Mouse (Mus musculus): ENCODE data around the gene Ubn2. TPM values are rescaled to one million over a fixed set of nuclear protein-coding genes. Genes with fewer than 3 reads are reported as not detected.
"Not testable (repeated sequence)": the region's sequence is repeated elsewhere in the genome, so short reads cannot be mapped to it uniquely, and the experiment has no call there.

Ubn2 gene
- total RNA-seq (2018; cell fraction: chromatin; rRNA removed), result 100 to 1,000 TPM in 24 of 26 experiments, 10 to 100 TPM in 2; 94.4 to 294 (median 180) TPM
- total RNA-seq (2018; cell fraction: cytosol; rRNA removed), result 10 to 100 TPM; 10.8 to 22.4 (median 15.8) TPM
- total RNA-seq (2018; cell fraction: nucleus; rRNA removed), result 100 to 1,000 TPM in 10 of 26 experiments, 10 to 100 TPM in 16; 41.1 to 200 (median 86.8) TPM
- 6.9 to 10.1 TPM (median 7.6 TPM) in 3 replicates for polyA plus RNA-seq (2018)

- under 1% methylated on average over 62 of the region's 64 CpGs for whole genome bisulfite sequencing (ENCODE audit: missing documents)
- Histone ChIP-seq H3K27ac (peak within 1 kb of the TSS; percentile 66), H3K36me3 (ENCODE audit: inconsistent target) (no peaks in the 10 kb centered on the region), H3K79me2 (ENCODE audit: inconsistent target) (peaks cover 39% of the 10 kb centered on the region), H3K4me3 (ENCODE audit: inconsistent target) (peak within 1 kb of the TSS; percentile 64)
Observed at GRCm38 (mm10) chr6:38433261-38434033, at the start of gene Ubn2. Gene Ubn2 (plus strand): TSS chr6:38433950.

- no peak overlapping the region for H3K4me3 ChIP-seq (ENCODE audit: inconsistent target)
- no peak overlapping the region for H3K27ac ChIP-seq
- no peaks in the 10 kb centered on the region for H3K79me2 ChIP-seq (ENCODE audit: inconsistent target)
- WGBS (ENCODE audit: missing documents), result 97% methylated on average over 3 of the region's 3 CpGs
- no peaks in the 10 kb centered on the region for H3K36me3 ChIP-seq (ENCODE audit: inconsistent target)
Observed at GRCm38 (mm10) chr6:38389671-38390070, 44.1 kb upstream of the Ubn2 start.

- H3K36me3 ChIP-seq (ENCODE audit: inconsistent target), result not testable (repeated sequence)
- 96% methylated on average over 4 of the region's 5 CpGs for WGBS (ENCODE audit: missing documents)
- Histone ChIP-seq H3K27ac (peak overlapping the region; percentile 66; the same call in 1 of the 2 replicates), H3K4me3 (ENCODE audit: inconsistent target) (peak overlapping the region; percentile 52), H3K79me2 (ENCODE audit: inconsistent target) (peaks cover 29% of the 10 kb centered on the region)
Observed at GRCm38 (mm10) chr6:38432457-38432856, 1.3 kb upstream of the Ubn2 start.

GRCm38 (mm10) chr6:38434055-38435023 is 589 bp downstream of the Ubn2 start:
- H3K27ac ChIP-seq, result no peak overlapping the region; the same call in 1 of the 2 replicates
- WGBS (ENCODE audit: missing documents), result under 1% methylated on average over 94 of the region's 118 CpGs
- no peaks in the 10 kb centered on the region for H3K36me3 ChIP-seq (ENCODE audit: inconsistent target)
- peaks cover 47% of the 10 kb centered on the region for H3K79me2 ChIP-seq (ENCODE audit: inconsistent target)
- peak overlapping the region; percentile 64 for H3K4me3 ChIP-seq (ENCODE audit: inconsistent target)

GRCm38 (mm10) chr6:38443842-38444241 is 10.1 kb downstream of the Ubn2 start:
- H3K27ac ChIP-seq, result no peak overlapping the region
- peaks cover 28% of the 10 kb centered on the region; the same call in 1 of the 2 replicates for H3K36me3 ChIP-seq (ENCODE audit: inconsistent target)
- no peak overlapping the region for H3K4me3 ChIP-seq (ENCODE audit: inconsistent target)
- H3K79me2 ChIP-seq (ENCODE audit: inconsistent target), result peaks cover 25% of the 10 kb centered on the region
- WGBS (ENCODE audit: missing documents), result 98% methylated on average over 3 of the region's 3 CpGs

GRCm38 (mm10) chr6:38448295-38448694 is 14.5 kb downstream of the Ubn2 start:
- WGBS (ENCODE audit: missing documents), result 85% methylated on average over 2 of the region's 2 CpGs
- Histone ChIP-seq H3K27ac (no peak overlapping the region), H3K79me2 (ENCODE audit: inconsistent target) (peaks cover 4% of the 10 kb centered on the region; the same call in 1 of the 2 replicates), H3K36me3 (ENCODE audit: inconsistent target) (peaks cover 8% of the 10 kb centered on the region), H3K4me3 (ENCODE audit: inconsistent target) (no peak overlapping the region)

- H3K36me3 ChIP-seq (ENCODE audit: inconsistent target), result peaks cover 15% of the 10 kb centered on the region
- no peak overlapping the region for H3K27ac ChIP-seq
- H3K4me3 ChIP-seq (ENCODE audit: inconsistent target), result no peak overlapping the region
- 98% methylated on average over 4 of the region's 4 CpGs for whole genome bisulfite sequencing (ENCODE audit: missing documents)
- no peaks in the 10 kb centered on the region for H3K79me2 ChIP-seq (ENCODE audit: inconsistent target)
Observed at GRCm38 (mm10) chr6:38453049-38453448, 19.3 kb downstream of the Ubn2 start.

- not testable (repeated sequence) for H3K4me3 ChIP-seq (ENCODE audit: inconsistent target); H3K79me2 ChIP-seq (ENCODE audit: inconsistent target); H3K27ac ChIP-seq
- H3K36me3 ChIP-seq (ENCODE audit: inconsistent target), result peaks cover 13% of the 10 kb centered on the region
Observed at GRCm38 (mm10) chr6:38456425-38456824, 22.7 kb downstream of the Ubn2 start.

- Histone ChIP-seq H3K79me2 (ENCODE audit: inconsistent target) (no peaks in the 10 kb centered on the region), H3K36me3 (ENCODE audit: inconsistent target) (peaks cover 26% of the 10 kb centered on the region), H3K27ac (no peak overlapping the region), H3K4me3 (ENCODE audit: inconsistent target) (no peak overlapping the region)
- WGBS (ENCODE audit: missing documents), result 97% methylated on average over 3 of the region's 3 CpGs
Observed at GRCm38 (mm10) chr6:38458075-38458474, 24.3 kb downstream of the Ubn2 start.

GRCm38 (mm10) chr6:38469591-38469990 is 35.8 kb downstream of the Ubn2 start:
- no peak overlapping the region for H3K4me3 ChIP-seq (ENCODE audit: inconsistent target)
- 96% methylated on average over 4 of the region's 4 CpGs for WGBS (ENCODE audit: missing documents)
- no peak overlapping the region for H3K27ac ChIP-seq
- H3K36me3 ChIP-seq (ENCODE audit: inconsistent target), result peaks cover 26% of the 10 kb centered on the region; the same call in 1 of the 2 replicates
- no peaks in the 10 kb centered on the region; the same call in 1 of the 2 replicates for H3K79me2 ChIP-seq (ENCODE audit: inconsistent target)

GRCm38 (mm10) chr6:38481694-38482371 is 48.1 kb downstream of the Ubn2 start:
- 98% methylated on average over 5 of the region's 5 CpGs for WGBS (ENCODE audit: missing documents)
- no peak overlapping the region for H3K4me3 ChIP-seq (ENCODE audit: inconsistent target)
- H3K27ac ChIP-seq, result no peak overlapping the region
- peaks cover 35% of the 10 kb centered on the region for H3K36me3 ChIP-seq (ENCODE audit: inconsistent target)
- no peaks in the 10 kb centered on the region for H3K79me2 ChIP-seq (ENCODE audit: inconsistent target)

GRCm38 (mm10) chr6:38492550-38492949 is 58.8 kb downstream of the Ubn2 start:
- Histone ChIP-seq H3K79me2 (ENCODE audit: inconsistent target) (no peaks in the 10 kb centered on the region), H3K27ac (no peak overlapping the region), H3K4me3 (ENCODE audit: inconsistent target) (no peak overlapping the region), H3K36me3 (ENCODE audit: inconsistent target) (peaks cover 17% of the 10 kb centered on the region)
- WGBS (ENCODE audit: missing documents), result 92% methylated on average over 3 of the region's 3 CpGs

- no peak overlapping the region for H3K4me3 ChIP-seq (ENCODE audit: inconsistent target)
- no peaks in the 10 kb centered on the region for H3K79me2 ChIP-seq (ENCODE audit: inconsistent target)
- peaks cover 24% of the 10 kb centered on the region for H3K36me3 ChIP-seq (ENCODE audit: inconsistent target)
- WGBS (ENCODE audit: missing documents), result 98% methylated on average over 4 of the region's 4 CpGs
- H3K27ac ChIP-seq, result no peak overlapping the region
Observed at GRCm38 (mm10) chr6:38495641-38496040, 61.9 kb downstream of the Ubn2 start.

- Histone ChIP-seq H3K4me3 (ENCODE audit: inconsistent target) (no peak overlapping the region), H3K36me3 (ENCODE audit: inconsistent target) (no peaks in the 10 kb centered on the region), H3K79me2 (ENCODE audit: inconsistent target) (no peaks in the 10 kb centered on the region), H3K27ac (no peak overlapping the region)
- 80% methylated on average over 1 of the region's 1 CpGs for WGBS (ENCODE audit: missing documents)
Observed at GRCm38 (mm10) chr6:38512096-38512495, 78.3 kb downstream of the Ubn2 start.

Measured in macrophage (primary cell).